In the genomic region with DNA sequence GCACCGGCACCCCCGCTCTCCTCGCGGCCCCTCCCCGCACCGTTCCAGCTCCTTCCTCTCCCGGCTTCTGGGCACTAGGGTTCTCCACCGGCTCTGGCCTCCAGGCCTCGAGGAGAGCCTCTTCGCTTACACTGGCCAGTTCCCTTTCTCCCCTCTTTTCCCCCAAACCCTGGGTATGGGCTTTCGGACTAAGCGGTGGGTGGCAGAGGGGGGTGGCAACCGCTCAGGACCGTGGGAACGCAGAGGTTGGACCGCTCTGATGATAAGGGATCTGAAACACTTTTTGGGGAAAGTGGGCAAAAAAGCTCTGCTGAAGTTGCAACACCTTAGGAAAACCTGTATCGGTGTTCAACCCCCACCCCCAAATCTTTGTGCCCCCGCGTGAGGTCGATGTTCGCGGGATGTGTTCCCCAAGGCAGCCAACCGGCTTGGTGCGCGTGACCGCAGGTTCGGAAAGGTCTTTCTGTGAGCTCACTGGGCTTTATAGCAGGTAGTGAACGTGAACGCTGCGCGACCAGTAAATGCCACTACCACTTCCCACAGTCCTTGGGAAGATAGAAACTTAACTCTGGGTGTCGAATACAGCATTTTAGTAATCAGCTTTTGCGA, we compare ENCODE assay signal across 8 mouse cellular contexts. TPM values are rescaled to one million over a fixed set of nuclear protein-coding genes. Genes with fewer than 3 reads are reported as not detected.
DNase-seq lines count a peak whose midpoint lies in the region; ATAC-seq and TF ChIP-seq lines count a peak whose summit lies in the region.

No protein-coding gene starts in this region.

- H3K27me3 ChIP-seq in embryonic facial prominence, embryonic 15.5 days, result peaks cover 17% of the 10 kb centered on the region
- peaks cover 47% of the 10 kb centered on the region for H3K27me3 ChIP-seq in hindbrain, embryonic 10.5 days (ENCODE audit: insufficient read depth, poor library complexity, severe bottlenecking)

- H3K4me2 ChIP-seq in embryonic facial prominence, embryonic 15.5 days (replicated peaks), result peak overlapping the region; percentile 99

- no peaks in the 10 kb centered on the region for H3K36me3 ChIP-seq in embryonic facial prominence, embryonic 15.5 days
- no peaks in the 10 kb centered on the region for H3K36me3 ChIP-seq in hindbrain, embryonic 10.5 days

- peak overlapping the region; percentile 57 for H3K9ac ChIP-seq in embryonic facial prominence, embryonic 15.5 days

- under 1% methylated on average over 33 of the region's 33 CpGs for WGBS in embryonic facial prominence, embryonic 15.5 days
- under 1% methylated on average over 33 of the region's 33 CpGs for WGBS in hindbrain, embryonic 10.5 days

- TF ChIP-seq CTCF in layer of hippocampus, adult 2 months (conservative IDR thresholded peaks at IDR 0.05), result no peak

- peak overlapping the region; percentile 73 for H3K4me3 ChIP-seq in embryonic facial prominence, embryonic 15.5 days (replicated peaks)
- peak overlapping the region; percentile 87 for H3K4me3 ChIP-seq in hindbrain, embryonic 10.5 days
- H3K4me3 ChIP-seq in layer of hippocampus, adult 2 months, result peak overlapping the region; percentile 94

- H3K4me1 ChIP-seq in embryonic facial prominence, embryonic 15.5 days, result peaks cover 18% of the 10 kb centered on the region
- H3K4me1 ChIP-seq in hindbrain, embryonic 10.5 days (replicated peaks), result peaks cover 28% of the 10 kb centered on the region

- peak; percentile 21 to 53 for DNase-seq in frontal cortex, adult 2 months (ENCODE audit: extremely low spot score in 1 of 2, low spot score in 1 of 2)
- no peak for DNase-seq in frontal cortex, postnatal 10 days (ENCODE audit: low spot score in 2 of 2)
- DNase-seq in adrenal gland, postnatal 25 days, result peak; percentile 62
- DNase-seq in hindbrain, embryonic 10.5 days (ENCODE audit: low spot score), result no peak
- no peak for DNase-seq in layer of hippocampus, adult 2 months (ENCODE audit: low spot score in 2 of 2)
- DNase-seq in lung, postnatal 10 days, result peak; percentile 9
- peak; percentile 10 to 25 for DNase-seq in right cerebral cortex, postnatal 36 days (ENCODE audit: low spot score in 2 of 2)

- ATAC-seq in embryonic facial prominence, embryonic 15.5 days (ENCODE audit: insufficient number of reproducible peaks, low FRiP score, low TSS enrichment, low read depth), result peak; percentile 54

- H3K9me3 ChIP-seq in embryonic facial prominence, embryonic 15.5 days (replicated peaks), result no peaks in the 10 kb centered on the region
- H3K9me3 ChIP-seq in hindbrain, embryonic 10.5 days, result no peaks in the 10 kb centered on the region

- H3K27ac ChIP-seq in embryonic facial prominence, embryonic 15.5 days (replicated peaks), result no peak overlapping the region
- peak overlapping the region; percentile 91 for H3K27ac ChIP-seq in hindbrain, embryonic 10.5 days
- H3K27ac ChIP-seq in layer of hippocampus, adult 2 months, result peak overlapping the region; percentile 97

RNA-seq across cellular contexts. Expression of a gene that starts 1.0 kb away (rescaled TPM):
- polyA plus RNA-seq in frontal cortex, adult 2 months (2012; rRNA removed), result 29.9 and 31.0 TPM in 2 replicates
- 32.2 and 39.7 TPM in 2 replicates for total RNA-seq in adrenal gland, postnatal 25 days (2021)
- 4.3 and 4.5 TPM in 2 replicates for polyA plus RNA-seq in embryonic facial prominence, embryonic 15.5 days (2015; fragmentation: Nextera tagmentation; extraction: Ambion mirVana)
- 3.7 and 5.8 TPM in 2 replicates for polyA plus RNA-seq in hindbrain, embryonic 10.5 days (2016; fragmentation: Nextera tagmentation; extraction: Ambion mirVana)
- 10 to 100 TPM; 74.8 to 75.3 TPM for total RNA-seq in layer of hippocampus, adult 2 months (2021)

Comparison
In these comparisons a context has a peak if more than half of its experiments do, and no peak if none do; other contexts are left out.
1. DNase-seq: peak in frontal cortex, adult 2 months (2 of 2), adrenal gland, postnatal 25 days (single experiment), lung, postnatal 10 days (single experiment) and right cerebral cortex, postnatal 36 days (2 of 2); none in frontal cortex, postnatal 10 days (0 of 2), hindbrain, embryonic 10.5 days (single experiment) and layer of hippocampus, adult 2 months (0 of 2).
2. Peak in every context shown above with its lines, with median percentiles within 50 percentile points of each other: H3K4me3 ChIP-seq.